ENCODE assay signal across 25 mouse cellular contexts in the genomic region with DNA sequence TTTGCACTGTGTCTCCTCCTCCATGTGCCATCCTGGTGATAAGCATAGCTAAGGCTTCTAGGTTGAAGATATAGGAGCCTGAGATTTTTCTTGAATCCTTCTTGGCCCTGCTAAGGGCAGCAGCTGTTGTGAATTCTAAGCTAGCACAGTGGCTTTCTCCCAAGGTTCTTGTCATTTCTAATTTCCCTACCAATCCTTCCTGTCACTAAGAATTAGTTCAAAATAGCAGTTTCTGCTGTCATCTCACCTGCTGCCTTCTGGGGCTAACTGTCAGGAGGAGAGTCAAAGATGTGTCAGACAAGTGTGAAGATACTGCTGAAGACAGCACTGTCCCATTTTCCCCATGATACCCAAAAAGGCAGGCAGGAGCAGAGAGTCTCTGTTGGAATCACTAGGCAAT.
DNase-seq lines count a peak whose midpoint lies in the region; ATAC-seq and TF ChIP-seq lines count a peak whose summit lies in the region.
"Had no signal": no experiment of that assay in that cellular context is flagged by ENCODE, and none has a peak within 500 bp of the region (broad histone marks: within the 10 kb centered on the region; RNA-seq: fewer than 3 reads in every experiment).

No protein-coding gene starts in this region.

- H3K27me3 ChIP-seq in midbrain, postnatal 0 days (ENCODE audit: insufficient read depth, low read length): no peaks in the 10 kb centered on the region
- no peaks in the 10 kb centered on the region for H3K27me3 ChIP-seq in midbrain, embryonic 16.5 days (ENCODE audit: control insufficient read depth, insufficient read depth, low read depth, low read length)
- H3K27me3 ChIP-seq: heart, embryonic 12.5 days; heart, embryonic 15.5 days; hindbrain, embryonic 13.5 days had no signal

- no peak overlapping the region for H3K4me3 ChIP-seq in midbrain, postnatal 0 days (ENCODE audit: low read depth, low read length)
- H3K4me3 ChIP-seq in midbrain, embryonic 16.5 days (ENCODE audit: low read depth, low read length): no peak overlapping the region
- H3K4me3 ChIP-seq: forebrain, embryonic 10.5 days; gastrocnemius, adult 2 months; heart, embryonic 12.5 days; heart, embryonic 15.5 days; hindbrain, embryonic 10.5 days; hindbrain, embryonic 13.5 days had no signal

- no peaks in the 10 kb centered on the region for H3K9me3 ChIP-seq in midbrain, postnatal 0 days (ENCODE audit: low read length)
- no peaks in the 10 kb centered on the region for H3K9me3 ChIP-seq in midbrain, embryonic 16.5 days (replicated peaks; ENCODE audit: control insufficient read depth, low read length, poor library complexity, severe bottlenecking)
- H3K9me3 ChIP-seq: forebrain, embryonic 10.5 days; heart, embryonic 12.5 days; heart, embryonic 15.5 days; hindbrain, embryonic 10.5 days; hindbrain, embryonic 13.5 days had no signal

- H3K36me3 ChIP-seq in midbrain, postnatal 0 days (ENCODE audit: insufficient read depth, low read length): no peaks in the 10 kb centered on the region
- no peaks in the 10 kb centered on the region for H3K36me3 ChIP-seq in midbrain, embryonic 16.5 days (ENCODE audit: control insufficient read depth, insufficient read depth, low read length)
- H3K36me3 ChIP-seq: forebrain, embryonic 10.5 days; heart, embryonic 12.5 days; heart, embryonic 15.5 days; hindbrain, embryonic 10.5 days; hindbrain, embryonic 13.5 days had no signal

- no peak overlapping the region for H3K4me2 ChIP-seq in midbrain, postnatal 0 days (ENCODE audit: low read depth, low read length, poor library complexity, severe bottlenecking)
- H3K4me2 ChIP-seq in midbrain, embryonic 16.5 days (ENCODE audit: low read length): no peak overlapping the region
- H3K4me2 ChIP-seq: heart, embryonic 12.5 days; heart, embryonic 15.5 days; hindbrain, embryonic 13.5 days had no signal

- no peak overlapping the region for H3K27ac ChIP-seq in midbrain, postnatal 0 days (ENCODE audit: low read depth, low read length)
- no peak overlapping the region for H3K27ac ChIP-seq in midbrain, embryonic 16.5 days (ENCODE audit: low read length)
- H3K27ac ChIP-seq: forebrain, embryonic 10.5 days; gastrocnemius, adult 2 months; heart, embryonic 15.5 days; hindbrain, embryonic 10.5 days; hindbrain, embryonic 13.5 days had no signal

- no peak overlapping the region for H3K9ac ChIP-seq in midbrain, postnatal 0 days (replicated peaks; ENCODE audit: low read length, poor library complexity, severe bottlenecking)
- no peak overlapping the region for H3K9ac ChIP-seq in midbrain, embryonic 16.5 days (ENCODE audit: low read depth, low read length)
- H3K9ac ChIP-seq: heart, embryonic 12.5 days; heart, embryonic 15.5 days; hindbrain, embryonic 13.5 days had no signal

- no peak for DNase-seq in frontal cortex, postnatal 10 days (ENCODE audit: low spot score in 2 of 2)
- peak; percentile 40 for DNase-seq in midbrain, postnatal 0 days (ENCODE audit: low spot score)
- DNase-seq in brain, embryonic 14.5 days (ENCODE audit: low read depth): peak; percentile 14
- DNase-seq in gastrocnemius, adult 8-10 months (ENCODE audit: low spot score in 2 of 2): no peak
- DNase-seq: adrenal gland, adult 2 months; adrenal gland, postnatal 14 days; cerebellum, adult 2 months; cerebellum, adult 9-11 months; cerebellum, postnatal 36 days; embryo, embryonic 11 days; gastrocnemius, adult 2 months; gastrocnemius, postnatal 25 days; heart, adult 18-20 months; heart, postnatal 10 days; heart, postnatal 36 days had no signal

- TF ChIP-seq POLR2A in brain, embryonic 14.5 days (IDR thresholded peaks at IDR 0.05; ENCODE audit: borderline replicate concordance, extremely low read depth, insufficient read depth, insufficient read length, poor library complexity, severe bottlenecking): no peak

- no peak for TF ChIP-seq CTCF in midbrain, postnatal 0 days (IDR thresholded peaks at IDR 0.05)
- TF ChIP-seq CTCF in brain, embryonic 14.5 days (IDR thresholded peaks at IDR 0.05; ENCODE audit: borderline replicate concordance, extremely low read depth, insufficient read depth, insufficient read length): no peak

- H3K4me1 ChIP-seq in midbrain, postnatal 0 days (ENCODE audit: insufficient read depth, low read length): no peaks in the 10 kb centered on the region
- H3K4me1 ChIP-seq in midbrain, embryonic 16.5 days (ENCODE audit: control insufficient read depth, insufficient read depth, low read length): no peaks in the 10 kb centered on the region
- H3K4me1 ChIP-seq: forebrain, embryonic 10.5 days; heart, embryonic 12.5 days; heart, embryonic 15.5 days; hindbrain, embryonic 10.5 days; hindbrain, embryonic 13.5 days had no signal

- ATAC-seq in frontal cortex, adult (ENCODE audit: low TSS enrichment): peak; percentile 27; the same call in 1 of the 2 replicates
- no peak for ATAC-seq in midbrain, postnatal 0 days (ENCODE audit: low FRiP score)
- ATAC-seq in midbrain, embryonic 16.5 days: no peak
- ATAC-seq: CD4-positive, CD25-positive, alpha-beta regulatory T cell, adult 4 months; forebrain, embryonic 14.5 days; intestine, postnatal 0 days had no signal

Comparison
In these comparisons a context has a peak if more than half of its experiments do, and no peak if none do; other contexts are left out.
1. DNase-seq: peak in midbrain, postnatal 0 days (single experiment) and brain, embryonic 14.5 days (single experiment); none in frontal cortex, postnatal 10 days (0 of 2) and gastrocnemius, adult 8-10 months (0 of 2).